Mouse (Mus musculus): ENCODE measurements around the gene Tmem177. TPM values are rescaled to one million over a fixed set of nuclear protein-coding genes. Genes with fewer than 3 reads are reported as not detected.
A peak's percentile ranks its signal among the peaks of the same experiment; 100 is the strongest.

Tmem177 gene
- polyA plus RNA-seq, 1 experiment from 2014 or later, result 5.6 TPM

- peaks cover 6% of the 10 kb centered on the region; the same call in 1 of the 2 replicates for H3K4me1 ChIP-seq (ENCODE audit: control insufficient read depth, insufficient read depth, low read length)
- H3K9ac ChIP-seq (ENCODE audit: low read length), result no peak overlapping the region
- H3K27me3 ChIP-seq (ENCODE audit: control insufficient read depth, insufficient read depth, low read length), result no peaks in the 10 kb centered on the region
- peak overlapping the region; percentile 3; the same call in 1 of the 2 replicates for H3K27ac ChIP-seq (ENCODE audit: low read length)
- no peaks in the 10 kb centered on the region for H3K9me3 ChIP-seq (replicated peaks; ENCODE audit: control insufficient read depth, low read length)
- no peaks in the 10 kb centered on the region for H3K36me3 ChIP-seq (ENCODE audit: control insufficient read depth, insufficient read depth, low read length)
- H3K4me2 ChIP-seq (ENCODE audit: low read depth, low read length), result no peak overlapping the region
- ATAC-seq (ENCODE audit: insufficient read depth, low FRiP score), result no peak
- no peak overlapping the region for H3K4me3 ChIP-seq (replicated peaks; ENCODE audit: low read length)
- 55% methylated on average over 2 of the region's 2 CpGs for WGBS
Measured at GRCm38 (mm10) chr1:119867300-119867699, 45.7 kb downstream of the Tmem177 start.

GRCm38 (mm10) chr1:119865311-119865710, 47.7 kb downstream of the Tmem177 start:
- Histone ChIP-seq H3K27me3 (ENCODE audit: control insufficient read depth, insufficient read depth, low read length) (no peaks in the 10 kb centered on the region), H3K36me3 (ENCODE audit: control insufficient read depth, insufficient read depth, low read length) (no peaks in the 10 kb centered on the region), H3K4me2 (ENCODE audit: low read depth, low read length) (no peak overlapping the region), H3K4me1 (ENCODE audit: control insufficient read depth, insufficient read depth, low read length) (peaks cover 6% of the 10 kb centered on the region; the same call in 1 of the 2 replicates), H3K9me3 (replicated peaks; ENCODE audit: control insufficient read depth, low read length) (no peaks in the 10 kb centered on the region), H3K4me3 (replicated peaks; ENCODE audit: low read length) (no peak overlapping the region), H3K27ac (ENCODE audit: low read length) (no peak overlapping the region), H3K9ac (ENCODE audit: low read length) (no peak overlapping the region)
- WGBS, result 64% methylated on average over 6 of the region's 6 CpGs
- no peak for ATAC-seq (ENCODE audit: insufficient read depth, low FRiP score)

- Histone ChIP-seq H3K27me3 (ENCODE audit: control insufficient read depth, insufficient read depth, low read length) (no peaks in the 10 kb centered on the region), H3K9me3 (replicated peaks; ENCODE audit: control insufficient read depth, low read length) (no peaks in the 10 kb centered on the region), H3K4me1 (ENCODE audit: control insufficient read depth, insufficient read depth, low read length) (peaks cover 1% of the 10 kb centered on the region; the same call in 1 of the 2 replicates), H3K9ac (ENCODE audit: low read length) (no peak overlapping the region), H3K27ac (ENCODE audit: low read length) (no peak overlapping the region), H3K36me3 (ENCODE audit: control insufficient read depth, insufficient read depth, low read length) (no peaks in the 10 kb centered on the region), H3K4me3 (replicated peaks; ENCODE audit: low read length) (no peak overlapping the region), H3K4me2 (ENCODE audit: low read depth, low read length) (no peak overlapping the region)
- WGBS, result 72% methylated on average over 7 of the region's 7 CpGs
- no peak for ATAC-seq (ENCODE audit: insufficient read depth, low FRiP score)
Measured at GRCm38 (mm10) chr1:119863507-119864296, 49.3 kb downstream of the Tmem177 start.

GRCm38 (mm10) chr1:119859566-119859965, 53.4 kb downstream of the Tmem177 start:
- Histone ChIP-seq H3K27ac (ENCODE audit: low read length) (no peak overlapping the region), H3K36me3 (ENCODE audit: control insufficient read depth, insufficient read depth, low read length) (no peaks in the 10 kb centered on the region), H3K4me3 (replicated peaks; ENCODE audit: low read length) (no peak overlapping the region), H3K4me1 (ENCODE audit: control insufficient read depth, insufficient read depth, low read length) (no peaks in the 10 kb centered on the region), H3K27me3 (ENCODE audit: control insufficient read depth, insufficient read depth, low read length) (no peaks in the 10 kb centered on the region), H3K9me3 (replicated peaks; ENCODE audit: control insufficient read depth, low read length) (no peaks in the 10 kb centered on the region; the same call in 1 of the 2 replicates), H3K4me2 (ENCODE audit: low read depth, low read length) (no peak overlapping the region), H3K9ac (ENCODE audit: low read length) (no peak overlapping the region)
- ATAC-seq (ENCODE audit: insufficient read depth, low FRiP score), result no peak
- 78% methylated on average over 5 of the region's 5 CpGs for WGBS

Other genes with a start within 250 kb of the Tmem177 start
- gene Ptpn4, start 75.6 kb downstream of the Tmem177 start, polyA plus RNA-seq (2015; fragmentation: Nextera tagmentation; extraction: Ambion mirVana), result 2.7 and 3.8 TPM in 2 replicates
- 0.05 TPM in 1 of 2 replicates, not detected in the other for gene Cfap221, start 84.0 kb upstream of the Tmem177 start, polyA plus RNA-seq (2015; fragmentation: Nextera tagmentation; extraction: Ambion mirVana)
- gene Sctr, start 93.7 kb upstream of the Tmem177 start, polyA plus RNA-seq (2015; fragmentation: Nextera tagmentation; extraction: Ambion mirVana), result 1.1 and 1.7 TPM in 2 replicates
- gene Tmem37, start 160.9 kb upstream of the Tmem177 start, polyA plus RNA-seq (2015; fragmentation: Nextera tagmentation; extraction: Ambion mirVana), result 19.4 and 24.8 TPM in 2 replicates
- 893 and 962 TPM in 2 replicates for gene Dbi, start 207.9 kb upstream of the Tmem177 start, polyA plus RNA-seq (2015; fragmentation: Nextera tagmentation; extraction: Ambion mirVana)
- 11.9 and 13.2 TPM in 2 replicates for gene 3110009E18Rik, start 208.0 kb upstream of the Tmem177 start, polyA plus RNA-seq (2015; fragmentation: Nextera tagmentation; extraction: Ambion mirVana)

Data from stomach, embryonic 16.5 days (tissue).